Mouse (Mus musculus) stomach, postnatal 0 days (tissue): ENCODE measurements around the gene Six2.

Experiments
- CTCF ChIP-seq: IDR thresholded peaks from 2 replicates; pipeline ENCODE4 v1.5.1; 2016; ENCODE audit warnings: antibody characterized with exemption, low read depth, mild to moderate bottlenecking, moderate library complexity
- EP300 ChIP-seq: optimal IDR thresholded peaks from 2 replicates; pipeline ENCODE3; 2016; ENCODE audit warnings: antibody characterized with exemption

DNA sequence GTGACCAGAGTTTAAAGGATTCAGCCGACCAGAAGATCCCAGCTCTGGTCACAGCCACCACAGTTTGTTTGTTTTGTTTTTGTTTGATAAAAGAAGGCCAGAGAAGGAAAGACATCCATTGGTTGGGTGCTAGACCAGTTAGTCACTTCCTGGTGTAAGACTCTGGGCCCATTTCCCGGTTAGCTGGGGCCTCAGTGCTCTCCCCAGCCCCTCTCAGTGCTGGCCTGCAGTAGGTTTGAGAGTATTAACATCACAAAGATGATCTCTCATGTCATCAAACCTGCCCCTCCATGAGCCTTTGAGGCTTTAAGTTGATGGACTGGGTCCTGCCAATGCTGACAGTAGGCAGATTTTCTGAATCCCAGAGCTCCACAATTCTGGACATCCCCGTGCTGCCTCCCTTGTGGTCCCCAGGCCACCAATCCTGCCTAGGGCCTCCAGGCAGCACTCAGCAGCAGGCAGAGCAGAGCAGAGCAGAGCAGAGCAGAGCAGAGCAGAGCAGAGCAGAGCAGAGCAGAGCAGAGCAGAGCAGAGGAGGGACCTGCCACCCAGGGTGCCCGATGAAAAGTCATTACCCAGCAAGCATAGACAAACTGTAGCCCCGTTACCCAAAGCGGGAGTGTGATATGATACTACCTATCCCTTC lies 2.4 kb upstream of the Six2 start:
- TF ChIP-seq CTCF, result no peak
- TF ChIP-seq EP300, result no peak
